Mouse (Mus musculus): ENCODE results near the gene Dph2. TPM values are rescaled to one million over a fixed set of nuclear protein-coding genes. Genes with fewer than 3 reads are reported as not detected.

Dph2 gene
- polyA plus RNA-seq, 2 experiments = 5.1 to 6.8 TPM

GRCm38 (mm10) chr4:117887920-117888319 lies 3.9 kb downstream of the Dph2 start:
- 61% methylated on average over 2 of the region's 2 CpGs for WGBS (ENCODE audit: insufficient replicate concordance)

GRCm38 (mm10) chr4:117887133-117887532 lies 4.7 kb downstream of the Dph2 start, which contains the start of gene Atp6v0b:
TSS of gene Atp6v0b (minus strand) at chr4:117887333.
- Histone ChIP-seq H3K27ac (peak within 1 kb of the TSS; percentile 69), H3K4me2 (ENCODE audit: low read depth) (peak within 1 kb of the TSS; percentile 80), H3K4me3 (ENCODE audit: insufficient read depth in 1 of 2, low read depth in 2 of 2, low read length in 2 of 2) (peak within 1 kb of the TSS; percentile 86 to 94), H3K4me1 (replicated peaks; ENCODE audit: control insufficient read depth in 2 of 2, insufficient read depth in 2 of 2, low read length in 1 of 2) (peaks cover 8 to 17% of the 10 kb centered on the region in 2 experiments), H3K27me3 (ENCODE audit: control insufficient read depth, insufficient read depth, low read length) (peaks cover 15% of the 10 kb centered on the region), H3K9me3 (ENCODE audit: control insufficient read depth, low read length) (no peaks in the 10 kb centered on the region), H3K36me3 (replicated peaks; ENCODE audit: control insufficient read depth, insufficient read depth, low read depth) (peaks cover 21% of the 10 kb centered on the region), H3K9ac (replicated peaks) (peak within 1 kb of the TSS; percentile 96)
- TF ChIP-seq CTCF (IDR thresholded peaks at IDR 0.05; ENCODE audit: low read depth) (no peak), EP300 (IDR thresholded peaks at IDR 0.05; ENCODE audit: low read depth) (no peak)
- DNase-seq (ENCODE audit: low read depth in 3 of 3, low spot score in 3 of 3) (peak; percentile 81 to 84 (median 82)), ATAC-seq (ENCODE audit: insufficient read depth) (peak; percentile 89)
- WGBS (ENCODE audit: insufficient replicate concordance) = under 1% methylated on average over 25 of the region's 37 CpGs

More at GRCm38 (mm10) chr4:117887920-117888319, 3.9 kb downstream of the Dph2 start:
- Histone ChIP-seq H3K9ac (replicated peaks) (peak overlapping the region; percentile 56), H3K27ac (no peak overlapping the region), H3K4me3 (ENCODE audit: insufficient read depth in 1 of 2, low read depth in 2 of 2, low read length in 2 of 2) (peak overlapping the region in 1 of 2 experiments; percentile 94; a peak in 2 of 4 replicates), H3K4me1 (replicated peaks; ENCODE audit: control insufficient read depth in 2 of 2, insufficient read depth in 2 of 2, low read length in 1 of 2) (peaks cover 10 to 17% of the 10 kb centered on the region in 2 experiments), H3K4me2 (ENCODE audit: low read depth) (peak overlapping the region; percentile 80), H3K9me3 (ENCODE audit: control insufficient read depth, low read length) (no peaks in the 10 kb centered on the region), H3K27me3 (ENCODE audit: control insufficient read depth, insufficient read depth, low read length) (peaks cover 7% of the 10 kb centered on the region), H3K36me3 (replicated peaks; ENCODE audit: control insufficient read depth, insufficient read depth, low read depth) (peaks cover 21% of the 10 kb centered on the region)
- ATAC-seq (ENCODE audit: insufficient read depth) (no peak), DNase-seq (ENCODE audit: low read depth in 3 of 3, low spot score in 3 of 3) (no peak)
- no peak for TF ChIP-seq EP300 (IDR thresholded peaks at IDR 0.05; ENCODE audit: low read depth)
- TF ChIP-seq CTCF (IDR thresholded peaks at IDR 0.05; ENCODE audit: low read depth) = no peak

- H3K4me1 ChIP-seq (replicated peaks; ENCODE audit: control insufficient read depth in 2 of 2, insufficient read depth in 2 of 2, low read length in 1 of 2) = peaks cover 8 to 15% of the 10 kb centered on the region in 2 experiments
These were observed 5.2 kb downstream of the Dph2 start for GRCm38 (mm10) chr4:117886644-117887043.

GRCm38 (mm10) chr4:117885994-117886393 lies 5.8 kb downstream of the Dph2 start:
- peaks cover 20% of the 10 kb centered on the region for H3K27me3 ChIP-seq (ENCODE audit: control insufficient read depth, insufficient read depth, low read length)
- ATAC-seq (ENCODE audit: insufficient read depth) (no peak), DNase-seq (ENCODE audit: low read depth in 3 of 3, low spot score in 3 of 3) (no peak)
- peak overlapping the region; percentile 96 for H3K9ac ChIP-seq (replicated peaks)
- H3K36me3 ChIP-seq (replicated peaks; ENCODE audit: control insufficient read depth, insufficient read depth, low read depth) = peaks cover 21% of the 10 kb centered on the region
- no peaks in the 10 kb centered on the region for H3K9me3 ChIP-seq (ENCODE audit: control insufficient read depth, low read length)
- peak overlapping the region; percentile 80 for H3K4me2 ChIP-seq (ENCODE audit: low read depth)
- peak overlapping the region; percentile 86 to 94 for H3K4me3 ChIP-seq (ENCODE audit: insufficient read depth in 1 of 2, low read depth in 2 of 2, low read length in 2 of 2)
- peak overlapping the region; percentile 69 for H3K27ac ChIP-seq
- peaks cover 8 to 13% of the 10 kb centered on the region in 2 experiments for H3K4me1 ChIP-seq (replicated peaks; ENCODE audit: control insufficient read depth in 2 of 2, insufficient read depth in 2 of 2, low read length in 1 of 2)
- TF ChIP-seq CTCF (IDR thresholded peaks at IDR 0.05; ENCODE audit: low read depth) (no peak), EP300 (IDR thresholded peaks at IDR 0.05; ENCODE audit: low read depth) (no peak)
- 63% methylated on average over 9 of the region's 9 CpGs for WGBS (ENCODE audit: insufficient replicate concordance)

More at GRCm38 (mm10) chr4:117886644-117887043, 5.2 kb downstream of the Dph2 start:
- Histone ChIP-seq H3K27ac (peak overlapping the region; percentile 69), H3K4me2 (ENCODE audit: low read depth) (peak overlapping the region; percentile 80), H3K4me3 (ENCODE audit: insufficient read depth in 1 of 2, low read depth in 2 of 2, low read length in 2 of 2) (peak overlapping the region; percentile 86 to 94), H3K27me3 (ENCODE audit: control insufficient read depth, insufficient read depth, low read length) (peaks cover 20% of the 10 kb centered on the region), H3K9ac (replicated peaks) (peak overlapping the region; percentile 96), H3K9me3 (ENCODE audit: control insufficient read depth, low read length) (no peaks in the 10 kb centered on the region), H3K36me3 (replicated peaks; ENCODE audit: control insufficient read depth, insufficient read depth, low read depth) (peaks cover 21% of the 10 kb centered on the region)
- DNase-seq (ENCODE audit: low read depth in 3 of 3, low spot score in 3 of 3) (peak in 1 of 3 experiments; percentile 47), ATAC-seq (ENCODE audit: insufficient read depth) (peak; percentile 55)
- 1% methylated on average over 23 of the region's 24 CpGs for WGBS (ENCODE audit: insufficient replicate concordance)
- no peak for TF ChIP-seq EP300 (IDR thresholded peaks at IDR 0.05; ENCODE audit: low read depth)
- TF ChIP-seq CTCF (IDR thresholded peaks at IDR 0.05; ENCODE audit: low read depth) = no peak

GRCm38 (mm10) chr4:117885093-117885492 lies 6.7 kb downstream of the Dph2 start:
- WGBS (ENCODE audit: insufficient replicate concordance) = 87% methylated on average over 10 of the region's 10 CpGs
- H3K9ac ChIP-seq (replicated peaks) = no peak overlapping the region
- no peaks in the 10 kb centered on the region for H3K9me3 ChIP-seq (ENCODE audit: control insufficient read depth, low read length)
- H3K4me1 ChIP-seq (replicated peaks; ENCODE audit: control insufficient read depth in 2 of 2, insufficient read depth in 2 of 2, low read length in 1 of 2) = peaks cover 8 to 12% of the 10 kb centered on the region in 2 experiments
- DNase-seq (ENCODE audit: low read depth in 3 of 3, low spot score in 3 of 3) (no peak), ATAC-seq (ENCODE audit: insufficient read depth) (no peak)
- peaks cover 21% of the 10 kb centered on the region for H3K36me3 ChIP-seq (replicated peaks; ENCODE audit: control insufficient read depth, insufficient read depth, low read depth)
- TF ChIP-seq EP300 (IDR thresholded peaks at IDR 0.05; ENCODE audit: low read depth) (no peak), CTCF (IDR thresholded peaks at IDR 0.05; ENCODE audit: low read depth) (no peak)
- H3K4me3 ChIP-seq (ENCODE audit: insufficient read depth in 1 of 2, low read depth in 2 of 2, low read length in 2 of 2) = no peak overlapping the region
- peaks cover 20% of the 10 kb centered on the region for H3K27me3 ChIP-seq (ENCODE audit: control insufficient read depth, insufficient read depth, low read length)
- H3K27ac ChIP-seq = no peak overlapping the region
- no peak overlapping the region for H3K4me2 ChIP-seq (ENCODE audit: low read depth)
